Mouse (Mus musculus) liver, adult 2 months (tissue): ENCODE results near the gene Inca1.

ENCODE experiments used
- CTCF ChIP-seq: fragments of 200-500 bp; IDR thresholded peaks from 2 replicates; pipeline ENCODE4 v1.5.1; 2011; ENCODE audit warnings: low read depth, low read length, control low read depth
- POLR2A ChIP-seq: fragments of 200-500 bp; IDR thresholded peaks from 2 replicates; pipeline ENCODE4 v1.6.1; 2011; ENCODE audit warnings: low read length, control low read depth; ENCODE audit not compliant: insufficient read depth; ENCODE audit errors: extremely low read depth

DNA sequence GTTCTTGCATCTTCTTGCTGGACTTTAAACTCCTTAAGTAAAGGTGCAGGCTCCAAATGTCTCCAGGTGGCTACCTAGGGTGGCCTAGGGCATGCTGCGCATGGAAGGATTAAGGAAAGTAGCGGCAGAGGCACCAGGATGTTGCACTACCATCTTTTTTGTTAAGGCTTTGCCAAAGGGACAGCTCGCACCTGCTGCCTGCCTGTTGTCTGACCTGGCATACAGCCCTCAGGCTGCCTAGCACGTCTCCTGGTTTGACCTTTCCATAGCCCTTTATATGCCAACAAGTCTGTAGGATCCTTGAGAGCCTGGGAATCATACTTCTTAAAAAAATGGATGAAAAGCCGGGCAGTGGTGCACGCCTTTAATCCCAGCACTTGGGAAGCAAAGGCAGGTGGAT is 56.9 kb downstream of the Inca1 start:
- TF ChIP-seq CTCF (no peak), POLR2A (no peak)
